Mouse (Mus musculus): ENCODE data around the gene P3h3. TPM values are rescaled to one million over a fixed set of nuclear protein-coding genes. Genes with fewer than 3 reads are reported as not detected.

Gene P3h3
- polyA plus RNA-seq, 1 experiment: 9.3 TPM

GRCm38 (mm10) chr6:124791911-124792310 lies 65.6 kb downstream of the P3h3 start:
- no peak for DNase-seq (ENCODE audit: low read depth in 1 of 2, low spot score in 2 of 2)

More at GRCm38 (mm10) chr6:124791911-124792310, 65.6 kb downstream of the P3h3 start:
- Histone ChIP-seq H3K4me1 (ENCODE audit: control insufficient read depth, insufficient read depth, insufficient read length) (no peaks in the 10 kb centered on the region), H3K36me3 (ENCODE audit: control insufficient read depth, insufficient read depth, low read length) (no peaks in the 10 kb centered on the region), H3K27me3 (ENCODE audit: control insufficient read depth, insufficient read depth, low read length) (no peaks in the 10 kb centered on the region), H3K4me3 (ENCODE audit: extremely low read depth, insufficient read depth, insufficient read length) (no peak overlapping the region), H3K27ac (ENCODE audit: insufficient read depth, low read length) (no peak overlapping the region)
- WGBS: 86% methylated on average over 3 of the region's 3 CpGs
- TF ChIP-seq CTCF (IDR thresholded peaks at IDR 0.05; ENCODE audit: extremely low read depth, insufficient read depth, insufficient read length, insufficient replicate concordance): no peak
- no peak for TF ChIP-seq POLR2A (IDR thresholded peaks at IDR 0.05; ENCODE audit: low read depth, low read length)

Other genes with a start within 250 kb of the P3h3 start
- gene C1s2, start 221.7 kb downstream of the P3h3 start, polyA plus RNA-seq (2012; rRNA removed): 0.04 and 0.07 TPM in 2 replicates
- 65.1 and 70.0 TPM in 2 replicates for gene Lpcat3, start 194.7 kb downstream of the P3h3 start, polyA plus RNA-seq (2012; rRNA removed)
- 46.2 and 47.9 TPM in 2 replicates for gene Emg1, start 145.6 kb downstream of the P3h3 start, polyA plus RNA-seq (2012; rRNA removed)
- gene Phb2, start 145.4 kb downstream of the P3h3 start, polyA plus RNA-seq (2012; rRNA removed): 96.5 and 103 TPM in 2 replicates
- gene Ptpn6, start 119.0 kb downstream of the P3h3 start, polyA plus RNA-seq (2012; rRNA removed): 281 and 332 TPM in 2 replicates
- 209 and 225 TPM in 2 replicates for gene Grcc10, start 116.4 kb downstream of the P3h3 start, polyA plus RNA-seq (2012; rRNA removed)
- not detected in 2 replicates for gene Gm45234, start 101.7 kb downstream of the P3h3 start, polyA plus RNA-seq (2012; rRNA removed)
- gene Atn1, start 101.2 kb downstream of the P3h3 start, polyA plus RNA-seq (2012; rRNA removed): 37.4 and 41.3 TPM in 2 replicates
- 2.9 and 3.2 TPM in 2 replicates for gene Eno2, start 88.1 kb downstream of the P3h3 start, polyA plus RNA-seq (2012; rRNA removed)
- gene Lrrc23, start 78.0 kb downstream of the P3h3 start, polyA plus RNA-seq (2012; rRNA removed): 1.2 and 1.8 TPM in 2 replicates
- gene Spsb2, start 49.1 kb downstream of the P3h3 start, polyA plus RNA-seq (2012; rRNA removed): 10.3 and 13.5 TPM in 2 replicates
- gene Tpi1, start 43.5 kb downstream of the P3h3 start, polyA plus RNA-seq (2012; rRNA removed): 74.7 and 89.3 TPM in 2 replicates
- gene Usp5, start 28.3 kb downstream of the P3h3 start, polyA plus RNA-seq (2012; rRNA removed): 53.8 and 65.3 TPM in 2 replicates
- 30.4 and 39.0 TPM in 2 replicates for gene Cdca3, start 28.2 kb downstream of the P3h3 start, polyA plus RNA-seq (2012; rRNA removed)
- 0.13 and 0.37 TPM in 2 replicates for gene Gnb3, start 17.5 kb downstream of the P3h3 start, polyA plus RNA-seq (2012; rRNA removed)
- 2.7 and 3.0 TPM in 2 replicates for gene Gpr162, start 6.2 kb upstream of the P3h3 start, polyA plus RNA-seq (2012; rRNA removed)
- gene Cd4, start 30.5 kb upstream of the P3h3 start, polyA plus RNA-seq (2012; rRNA removed): 34.2 and 35.9 TPM in 2 replicates
- 10.9 and 18.2 TPM in 2 replicates for gene Lag3, start 54.0 kb upstream of the P3h3 start, polyA plus RNA-seq (2012; rRNA removed)
- gene Ptms, start 62.4 kb upstream of the P3h3 start, polyA plus RNA-seq (2012; rRNA removed): 450 and 549 TPM in 2 replicates
- 125 and 140 TPM in 2 replicates for gene Mlf2, start 73.6 kb upstream of the P3h3 start, polyA plus RNA-seq (2012; rRNA removed)
- gene Cops7a, start 107.8 kb upstream of the P3h3 start, polyA plus RNA-seq (2012; rRNA removed): 106 and 116 TPM in 2 replicates
- gene Pianp, start 138.9 kb upstream of the P3h3 start, polyA plus RNA-seq (2012; rRNA removed): 3.4 and 5.4 TPM in 2 replicates
- gene Zfp384, start 151.4 kb upstream of the P3h3 start, polyA plus RNA-seq (2012; rRNA removed): 52.2 and 54.3 TPM in 2 replicates
- 31.8 and 36.2 TPM in 2 replicates for gene Ing4, start 182.0 kb upstream of the P3h3 start, polyA plus RNA-seq (2012; rRNA removed)
- 34.4 and 35.8 TPM in 2 replicates for gene Acrbp, start 191.9 kb upstream of the P3h3 start, polyA plus RNA-seq (2012; rRNA removed)
- 62.1 and 64.3 TPM in 2 replicates for gene Lpar5, start 210.2 kb upstream of the P3h3 start, polyA plus RNA-seq (2012; rRNA removed)
- 87.4 and 196 TPM in 2 replicates for gene Chd4, start 238.2 kb upstream of the P3h3 start, polyA plus RNA-seq (2012; rRNA removed)